Mouse (Mus musculus) mammary gland, adult 2 months (tissue): ENCODE results near the gene Zfand3. TPM values are rescaled to one million over a fixed set of nuclear protein-coding genes. Genes with fewer than 3 reads are reported as not detected.

Experiments used
- polyA plus RNA-seq: library from polyadenylated mRNA; depleted of rRNA; stranded (reverse); fragments of >200 nt; gene quantifications from 2 replicates; pipeline ENCODE4 v1.2.3, GENCODE M21; 2012; ENCODE audit warnings: low replicate concordance; rRNA removed

Gene Zfand3
- polyA plus RNA-seq: 81.6 and 121 TPM in 2 replicates

DNA sequence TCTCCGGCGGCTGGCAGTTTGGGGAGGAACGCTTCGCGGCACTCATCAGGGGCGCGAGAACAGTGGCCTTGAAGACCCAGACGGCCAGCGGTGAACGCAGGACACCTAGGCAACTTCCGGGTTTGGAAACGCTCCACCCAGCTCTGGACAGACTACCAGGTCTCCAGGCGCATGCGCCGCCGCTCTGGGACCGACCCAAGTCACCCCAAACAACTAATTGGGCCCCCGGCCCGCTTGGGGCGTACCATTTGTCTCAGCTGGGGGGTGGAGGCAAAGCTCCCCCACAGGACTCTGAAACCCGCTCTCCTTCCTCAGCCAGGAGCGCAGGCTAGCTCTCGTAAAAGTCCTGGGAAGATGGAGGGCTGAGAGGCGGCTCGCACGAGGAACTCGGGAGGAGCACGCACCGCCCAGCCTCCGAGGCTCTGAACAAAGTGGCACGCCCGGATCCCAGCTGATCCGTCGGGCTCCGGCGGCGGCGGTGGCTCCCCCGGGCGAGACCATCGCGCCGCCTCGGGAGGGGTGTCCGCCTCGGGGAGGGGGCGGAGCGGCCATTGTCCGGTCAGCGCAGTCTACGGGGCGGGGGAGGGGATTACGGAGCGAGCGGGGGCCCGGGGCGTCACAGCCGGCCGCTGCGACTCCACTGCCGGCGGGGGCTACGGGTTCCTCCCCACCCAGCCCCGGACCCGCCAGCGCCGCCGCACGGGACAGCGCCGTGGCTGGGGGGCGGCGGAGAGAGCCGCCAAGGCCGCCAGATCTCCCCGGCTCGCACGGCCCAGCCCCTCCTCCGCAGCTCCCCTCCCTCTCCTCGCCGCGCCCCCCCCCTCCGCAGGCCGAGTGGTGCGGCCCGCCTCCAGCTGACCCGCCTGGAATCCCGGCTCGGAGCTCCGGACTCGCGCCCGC lies at the start of gene Zfand3:
TSS of gene Zfand3 (plus strand) at position 531 of the 900 bp plus-strand sequence.

DNA sequence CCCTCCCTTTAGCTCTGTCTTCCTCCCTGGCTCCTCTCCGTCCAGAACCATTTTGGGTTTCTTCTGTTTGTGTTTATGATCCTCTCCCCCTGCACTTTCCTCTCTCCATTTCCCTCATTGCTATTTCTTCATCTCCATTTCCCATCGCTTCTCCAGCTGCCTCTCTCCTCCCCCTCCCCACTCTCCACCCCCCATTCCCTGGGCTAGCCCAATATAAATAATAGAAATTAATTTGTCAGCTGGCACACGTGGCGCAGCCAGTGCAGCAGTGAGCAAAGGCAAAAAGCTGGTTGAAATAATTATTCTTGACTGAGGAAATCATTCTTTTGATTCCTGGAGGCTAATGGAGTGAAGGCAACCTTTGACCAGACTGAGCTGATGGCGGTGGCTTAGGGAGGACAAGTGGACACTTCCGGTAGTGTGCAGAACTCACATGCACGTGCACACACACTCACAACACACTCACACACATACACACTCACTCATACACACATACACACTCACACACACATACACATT lies 34.4 kb upstream of the Zfand3 start, which contains the start of gene Mdga1:
TSS of gene Mdga1 (minus strand) at position 51 of the 519 bp plus-strand sequence.

Other genes starting within 250 kb of the Zfand3 start
- gene Mdga1, start 34.6 kb upstream of the Zfand3 start, polyA plus RNA-seq: 3.5 and 9.5 TPM in 2 replicates